Mouse (Mus musculus): Measurements from ENCODE around the gene Eef2. TPM values are rescaled to one million over a fixed set of nuclear protein-coding genes. Genes with fewer than 3 reads are reported as not detected.
"Not testable (repeated sequence)": the region's sequence is repeated elsewhere in the genome, so short reads cannot be mapped to it uniquely, and the experiment has no call there.

Eef2 gene
- polyA plus RNA-seq, 1 experiment from 2014 or later: 465 TPM

DNA sequence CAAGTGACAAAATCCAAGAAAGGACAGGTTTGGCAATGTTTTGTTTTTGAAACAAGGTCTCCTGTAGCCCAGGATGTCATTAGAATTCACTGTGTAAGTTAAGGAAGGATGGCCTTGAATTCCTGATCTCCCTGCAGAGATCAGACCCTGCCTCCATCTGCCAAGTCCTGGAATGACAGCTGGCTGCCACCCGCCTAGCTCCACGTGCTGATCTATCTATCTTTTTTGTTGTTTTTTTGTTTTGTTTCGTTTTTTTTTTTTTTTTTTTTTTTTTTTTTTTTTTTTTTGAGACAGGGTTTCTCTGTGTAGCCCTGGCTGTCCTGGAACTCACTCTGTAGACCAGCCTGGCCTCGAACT, 1.1 kb upstream of the Eef2 start:
- Histone ChIP-seq H3K9ac (ENCODE audit: low read depth, low read length) (peak overlapping the region; percentile 57; the same call in 1 of the 2 replicates), H3K27ac (ENCODE audit: low read depth, low read length) (peak overlapping the region; percentile 92), H3K4me2 (replicated peaks; ENCODE audit: low read depth, low read length) (peak overlapping the region; percentile 83; the same call in 1 of the 2 replicates), H3K4me1 (ENCODE audit: control insufficient read depth, insufficient read depth, low read length) (peaks cover 38% of the 10 kb centered on the region), H3K36me3 (ENCODE audit: control insufficient read depth, insufficient read depth, low read length) (peaks cover 32% of the 10 kb centered on the region), H3K4me3 (ENCODE audit: low read length) (peak overlapping the region; percentile 38; the same call in 1 of the 2 replicates)
- 5% methylated on average over 4 of the region's 4 CpGs for WGBS
- not testable (repeated sequence) for H3K9me3 ChIP-seq (ENCODE audit: control insufficient read depth, low read length); H3K27me3 ChIP-seq (ENCODE audit: control insufficient read depth, insufficient read depth, low read length); ATAC-seq (ENCODE audit: low FRiP score, low TSS enrichment)

DNA sequence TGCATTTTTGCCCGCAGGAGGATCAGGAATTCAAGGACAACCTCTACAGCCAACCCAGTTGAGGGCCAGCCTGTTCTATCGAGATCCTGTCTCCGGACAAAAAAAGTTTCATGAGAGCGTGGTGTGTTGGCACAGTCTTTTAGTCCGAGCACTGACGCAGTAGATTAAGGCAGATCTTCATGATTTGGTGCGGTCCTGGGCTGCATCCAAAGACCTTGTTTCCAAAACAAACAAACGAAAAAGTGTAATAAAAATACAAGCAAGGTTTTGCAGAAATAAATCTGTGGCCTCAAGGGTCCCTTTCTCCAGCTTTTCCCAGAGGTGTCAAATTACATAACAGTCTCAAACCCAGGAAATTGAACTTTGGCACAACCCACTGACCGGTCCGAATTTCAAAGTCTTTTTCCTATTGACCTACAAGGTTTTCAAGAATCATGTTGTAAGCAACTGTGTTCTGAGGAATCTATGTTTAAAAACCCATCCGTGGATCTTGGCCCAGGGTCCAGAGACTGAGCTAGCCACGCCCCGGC, 430 bp upstream of the Eef2 start:
- H3K4me1 ChIP-seq (ENCODE audit: control insufficient read depth, insufficient read depth, low read length): peaks cover 38% of the 10 kb centered on the region
- H3K9ac ChIP-seq (ENCODE audit: low read depth, low read length): 0 out of 2 replicates have a peak overlapping the region, but pooled peaks have one; percentile 14
- no peaks in the 10 kb centered on the region for H3K27me3 ChIP-seq (ENCODE audit: control insufficient read depth, insufficient read depth, low read length)
- no peaks in the 10 kb centered on the region for H3K9me3 ChIP-seq (ENCODE audit: control insufficient read depth, low read length)
- H3K4me3 ChIP-seq (ENCODE audit: low read length): peak overlapping the region; percentile 100
- H3K4me2 ChIP-seq (replicated peaks; ENCODE audit: low read depth, low read length): peak overlapping the region; percentile 83
- H3K27ac ChIP-seq (ENCODE audit: low read depth, low read length): peak overlapping the region; percentile 92
- peaks cover 39% of the 10 kb centered on the region for H3K36me3 ChIP-seq (ENCODE audit: control insufficient read depth, insufficient read depth, low read length)
- 4% methylated on average over 13 of the region's 13 CpGs for WGBS
- peak; percentile 12; the same call in 1 of the 2 replicates for ATAC-seq (ENCODE audit: low FRiP score, low TSS enrichment)

DNA sequence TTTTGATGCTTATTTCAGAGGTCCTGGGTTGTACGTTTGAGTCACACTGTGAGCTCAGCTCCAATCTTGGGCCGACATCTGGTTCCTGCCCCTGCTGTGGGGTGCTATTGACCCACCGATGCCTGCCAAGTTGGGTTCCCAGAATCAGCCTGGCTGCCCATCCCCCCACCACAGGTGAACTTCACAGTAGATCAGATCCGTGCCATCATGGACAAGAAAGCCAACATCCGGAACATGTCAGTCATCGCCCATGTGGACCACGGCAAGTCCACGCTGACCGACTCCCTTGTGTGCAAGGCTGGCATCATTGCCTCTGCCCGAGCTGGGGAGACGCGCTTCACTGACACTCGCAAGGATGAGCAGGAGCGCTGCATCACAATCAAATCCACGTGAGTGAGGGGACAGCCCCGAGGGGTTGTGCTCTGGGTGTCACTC, 1.1 kb downstream of the Eef2 start:
- ATAC-seq (ENCODE audit: low FRiP score, low TSS enrichment): no peak
- peak overlapping the region; percentile 83 for H3K4me2 ChIP-seq (replicated peaks; ENCODE audit: low read depth, low read length)
- no peaks in the 10 kb centered on the region for H3K9me3 ChIP-seq (ENCODE audit: control insufficient read depth, low read length)
- peak overlapping the region; percentile 92; the same call in 1 of the 2 replicates for H3K27ac ChIP-seq (ENCODE audit: low read depth, low read length)
- no peaks in the 10 kb centered on the region for H3K27me3 ChIP-seq (ENCODE audit: control insufficient read depth, insufficient read depth, low read length)
- peaks cover 38% of the 10 kb centered on the region for H3K4me1 ChIP-seq (ENCODE audit: control insufficient read depth, insufficient read depth, low read length)
- 11% methylated on average over 16 of the region's 16 CpGs for WGBS
- H3K4me3 ChIP-seq (ENCODE audit: low read length): peak overlapping the region; percentile 100
- H3K9ac ChIP-seq (ENCODE audit: low read depth, low read length): peak overlapping the region; percentile 99
- H3K36me3 ChIP-seq (ENCODE audit: control insufficient read depth, insufficient read depth, low read length): peaks cover 53% of the 10 kb centered on the region

DNA sequence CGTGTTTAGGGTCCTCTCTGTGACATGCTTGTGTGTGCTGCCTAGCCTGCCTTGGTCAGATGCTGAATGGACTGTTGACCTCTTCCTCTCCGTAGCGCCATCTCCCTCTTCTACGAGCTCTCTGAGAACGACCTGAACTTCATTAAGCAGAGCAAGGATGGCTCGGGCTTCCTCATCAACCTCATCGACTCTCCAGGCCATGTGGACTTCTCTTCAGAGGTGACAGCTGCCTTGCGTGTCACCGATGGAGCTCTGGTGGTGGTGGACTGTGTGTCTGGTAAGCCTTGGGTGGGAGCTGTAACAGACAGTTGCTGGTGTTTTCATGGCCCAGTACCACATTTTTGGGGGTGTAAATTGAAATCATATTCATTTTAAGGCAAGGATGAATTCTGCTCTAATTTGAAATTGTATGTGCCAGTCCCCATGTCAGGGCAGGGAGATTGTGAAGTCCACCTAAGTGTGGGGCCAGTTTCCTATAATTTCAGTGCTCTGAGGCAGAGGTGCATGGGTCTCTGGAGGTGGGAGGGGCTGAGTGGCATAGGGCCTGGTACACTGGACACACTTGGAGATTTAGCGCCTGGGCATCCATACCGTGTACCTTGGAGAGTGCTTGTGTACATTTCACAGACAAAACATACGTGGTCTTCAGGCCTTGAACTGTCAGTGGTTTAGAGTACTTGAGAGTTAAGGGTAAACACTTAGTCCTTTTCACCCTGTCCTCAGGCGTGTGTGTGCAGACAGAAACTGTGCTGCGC, 1.7 kb downstream of the Eef2 start:
- 61% methylated on average over 14 of the region's 14 CpGs for WGBS
- H3K9ac ChIP-seq (ENCODE audit: low read depth, low read length): peak overlapping the region; percentile 99
- H3K27ac ChIP-seq (ENCODE audit: low read depth, low read length): 0 out of 2 replicates have a peak overlapping the region, but pooled peaks have one; percentile 92

DNA sequence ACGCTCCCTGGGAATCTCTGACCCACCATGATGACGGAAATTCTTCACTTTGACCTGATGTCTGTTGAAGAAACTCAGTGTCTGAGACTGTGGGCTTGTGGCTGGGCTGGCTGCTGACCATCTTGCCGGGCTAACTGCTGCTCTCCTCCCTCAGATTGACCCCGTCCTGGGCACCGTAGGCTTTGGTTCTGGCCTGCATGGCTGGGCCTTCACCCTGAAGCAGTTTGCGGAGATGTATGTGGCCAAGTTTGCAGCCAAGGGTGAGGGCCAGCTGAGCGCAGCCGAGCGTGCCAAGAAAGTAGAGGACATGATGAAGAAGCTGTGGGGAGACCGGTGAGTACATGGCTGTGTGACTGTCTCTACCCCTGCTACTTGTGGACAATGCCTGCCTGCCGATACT, 2.5 kb downstream of the Eef2 start:
- Histone ChIP-seq H3K9ac (ENCODE audit: low read depth, low read length) (peak overlapping the region; percentile 18; the same call in 1 of the 2 replicates), H3K27ac (ENCODE audit: low read depth, low read length) (peak overlapping the region; percentile 62; the same call in 1 of the 2 replicates), H3K27me3 (ENCODE audit: control insufficient read depth, insufficient read depth, low read length) (no peaks in the 10 kb centered on the region), H3K36me3 (ENCODE audit: control insufficient read depth, insufficient read depth, low read length) (peaks cover 53% of the 10 kb centered on the region), H3K4me2 (replicated peaks; ENCODE audit: low read depth, low read length) (no peak overlapping the region), H3K9me3 (ENCODE audit: control insufficient read depth, low read length) (no peaks in the 10 kb centered on the region), H3K4me3 (ENCODE audit: low read length) (no peak overlapping the region), H3K4me1 (ENCODE audit: control insufficient read depth, insufficient read depth, low read length) (peaks cover 37% of the 10 kb centered on the region)
- ATAC-seq (ENCODE audit: low FRiP score, low TSS enrichment): no peak
- 97% methylated on average over 11 of the region's 11 CpGs for WGBS

More for the DNA sequence above, 1.7 kb downstream of the Eef2 start:
- H3K36me3 ChIP-seq (ENCODE audit: control insufficient read depth, insufficient read depth, low read length): peaks cover 53% of the 10 kb centered on the region
- peak overlapping the region; percentile 100 for H3K4me3 ChIP-seq (ENCODE audit: low read length)
- H3K4me1 ChIP-seq (ENCODE audit: control insufficient read depth, insufficient read depth, low read length): peaks cover 38% of the 10 kb centered on the region
- H3K9me3 ChIP-seq (ENCODE audit: control insufficient read depth, low read length): no peaks in the 10 kb centered on the region
- ATAC-seq (ENCODE audit: low FRiP score, low TSS enrichment): no peak
- H3K4me2 ChIP-seq (replicated peaks; ENCODE audit: low read depth, low read length): peak overlapping the region; percentile 83
- H3K27me3 ChIP-seq (ENCODE audit: control insufficient read depth, insufficient read depth, low read length): no peaks in the 10 kb centered on the region

DNA sequence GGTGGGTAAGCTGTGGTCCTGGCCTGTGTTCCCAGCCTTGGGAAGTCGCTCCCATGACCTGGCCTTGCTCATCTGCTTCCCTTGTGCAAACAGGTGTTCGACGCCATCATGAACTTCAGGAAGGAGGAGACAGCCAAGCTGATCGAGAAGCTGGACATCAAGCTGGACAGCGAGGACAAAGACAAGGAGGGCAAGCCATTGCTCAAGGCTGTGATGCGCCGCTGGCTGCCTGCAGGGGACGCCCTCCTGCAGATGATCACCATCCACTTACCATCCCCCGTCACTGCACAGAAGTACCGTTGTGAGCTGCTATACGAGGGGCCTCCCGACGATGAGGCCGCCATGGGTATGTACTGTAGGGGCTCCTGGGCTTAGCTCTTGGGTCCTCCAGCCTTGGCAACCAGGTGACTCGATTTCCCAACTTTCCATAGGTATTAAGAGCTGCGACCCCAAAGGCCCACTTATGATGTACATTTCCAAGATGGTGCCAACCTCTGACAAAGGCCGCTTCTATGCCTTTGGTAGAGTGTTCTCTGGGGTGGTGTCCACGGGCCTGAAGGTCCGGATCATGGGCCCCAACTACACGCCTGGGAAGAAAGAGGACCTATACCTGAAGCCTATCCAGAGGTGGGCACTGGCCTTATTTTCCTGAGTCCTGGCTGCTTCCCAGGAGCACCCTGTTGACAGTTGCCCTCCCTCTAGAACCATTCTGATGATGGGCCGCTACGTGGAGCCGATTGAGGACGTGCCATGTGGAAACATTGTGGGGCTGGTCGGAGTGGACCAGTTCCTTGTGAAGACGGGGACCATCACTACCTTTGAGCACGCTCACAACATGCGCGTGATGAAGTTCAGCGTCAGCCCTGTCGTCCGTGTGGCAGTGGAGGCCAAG, 3.3 kb downstream of the Eef2 start:
- H3K4me1 ChIP-seq (ENCODE audit: control insufficient read depth, insufficient read depth, low read length): peaks cover 31% of the 10 kb centered on the region; the same call in 1 of the 2 replicates
- H3K4me2 ChIP-seq (replicated peaks; ENCODE audit: low read depth, low read length): no peak overlapping the region
- H3K27me3 ChIP-seq (ENCODE audit: control insufficient read depth, insufficient read depth, low read length): no peaks in the 10 kb centered on the region
- H3K9ac ChIP-seq (ENCODE audit: low read depth, low read length): 0 out of 2 replicates have a peak overlapping the region, but pooled peaks have one; percentile 18
- no peak overlapping the region for H3K4me3 ChIP-seq (ENCODE audit: low read length)
- no peak for ATAC-seq (ENCODE audit: low FRiP score, low TSS enrichment)
- 92% methylated on average over 32 of the region's 32 CpGs for WGBS
- peak overlapping the region; percentile 8; the same call in 1 of the 2 replicates for H3K27ac ChIP-seq (ENCODE audit: low read depth, low read length)
- H3K36me3 ChIP-seq (ENCODE audit: control insufficient read depth, insufficient read depth, low read length): peaks cover 55% of the 10 kb centered on the region
- H3K9me3 ChIP-seq (ENCODE audit: control insufficient read depth, low read length): no peaks in the 10 kb centered on the region

DNA sequence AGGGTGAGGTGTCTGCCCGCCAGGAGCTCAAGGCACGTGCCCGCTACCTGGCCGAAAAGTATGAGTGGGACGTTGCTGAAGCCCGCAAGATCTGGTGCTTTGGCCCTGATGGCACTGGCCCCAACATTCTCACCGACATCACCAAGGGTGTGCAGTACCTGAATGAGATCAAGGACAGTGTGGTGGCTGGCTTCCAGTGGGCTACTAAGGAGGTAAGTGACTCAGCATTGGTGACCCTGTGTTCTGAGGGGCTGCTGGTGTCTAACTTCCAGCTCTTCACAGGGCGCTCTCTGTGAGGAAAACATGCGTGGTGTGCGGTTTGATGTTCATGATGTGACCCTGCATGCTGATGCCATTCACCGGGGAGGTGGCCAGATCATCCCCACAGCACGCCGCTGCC, 4.5 kb downstream of the Eef2 start:
- Histone ChIP-seq H3K4me1 (ENCODE audit: control insufficient read depth, insufficient read depth, low read length) (peaks cover 25% of the 10 kb centered on the region; the same call in 1 of the 2 replicates), H3K27ac (ENCODE audit: low read depth, low read length) (no peak overlapping the region), H3K9me3 (ENCODE audit: control insufficient read depth, low read length) (no peaks in the 10 kb centered on the region), H3K4me3 (ENCODE audit: low read length) (no peak overlapping the region), H3K9ac (ENCODE audit: low read depth, low read length) (no peak overlapping the region), H3K4me2 (replicated peaks; ENCODE audit: low read depth, low read length) (no peak overlapping the region), H3K27me3 (ENCODE audit: control insufficient read depth, insufficient read depth, low read length) (no peaks in the 10 kb centered on the region), H3K36me3 (ENCODE audit: control insufficient read depth, insufficient read depth, low read length) (peaks cover 66% of the 10 kb centered on the region)
- no peak for ATAC-seq (ENCODE audit: low FRiP score, low TSS enrichment)
- WGBS: 93% methylated on average over 13 of the region's 13 CpGs

DNA sequence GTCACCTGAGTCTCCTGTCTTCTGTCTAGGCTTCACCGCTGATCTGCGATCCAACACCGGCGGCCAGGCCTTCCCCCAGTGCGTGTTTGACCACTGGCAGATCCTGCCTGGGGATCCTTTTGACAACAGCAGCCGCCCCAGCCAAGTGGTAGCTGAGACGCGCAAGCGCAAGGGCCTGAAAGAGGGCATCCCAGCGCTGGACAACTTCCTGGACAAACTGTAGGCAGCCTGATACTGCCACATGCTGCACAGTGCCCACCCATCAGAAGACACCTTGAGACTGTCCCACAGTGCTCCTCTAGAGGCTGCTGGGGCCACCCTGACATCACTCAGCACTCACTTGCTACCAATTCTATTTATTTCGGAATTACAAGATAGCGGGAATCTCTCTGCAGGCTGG, 5.4 kb downstream of the Eef2 start:
- WGBS: 83% methylated on average over 12 of the region's 12 CpGs
- not testable (repeated sequence) for H3K27ac ChIP-seq (ENCODE audit: low read depth, low read length); H3K27me3 ChIP-seq (ENCODE audit: control insufficient read depth, insufficient read depth, low read length); H3K9me3 ChIP-seq (ENCODE audit: control insufficient read depth, low read length); H3K4me2 ChIP-seq (replicated peaks; ENCODE audit: low read depth, low read length); ATAC-seq (ENCODE audit: low FRiP score, low TSS enrichment); H3K4me3 ChIP-seq (ENCODE audit: low read length); H3K9ac ChIP-seq (ENCODE audit: low read depth, low read length)
- H3K36me3 ChIP-seq (ENCODE audit: control insufficient read depth, insufficient read depth, low read length): peaks cover 68% of the 10 kb centered on the region
- H3K4me1 ChIP-seq (ENCODE audit: control insufficient read depth, insufficient read depth, low read length): peaks cover 25% of the 10 kb centered on the region; the same call in 1 of the 2 replicates

Measured in kidney, embryonic 14.5 days (tissue).